Mouse (Mus musculus) liver, embryonic 11.5 days (tissue): ENCODE data around the gene Ctdsp1. TPM values are rescaled to one million over a fixed set of nuclear protein-coding genes. Genes with fewer than 3 reads are reported as not detected.

Source experiments
- ATAC-seq: fragments of 200-750 bp; cut with Nextera tagmentation; replicated peaks from 2 replicates; pipeline ENCODE4 v1.8.0; 2017; ENCODE audit warnings: moderate number of reproducible peaks, mild to moderate bottlenecking, moderate TSS enrichment, moderate library complexity; ENCODE audit not compliant: low FRiP score
- DNase-seq: peaks from one replicate; pipeline ENCODE4 v3.0.0-alpha.2; 2017; ENCODE audit warnings: low spot score
- H3K27ac ChIP-seq: fragments of 300-500 bp; sonication (generic); 2 replicates; pipeline ENCODE4 v1.5.1; 2014; ENCODE audit warnings: mild to moderate bottlenecking, low read depth, low read length, control low read depth
- H3K27me3 ChIP-seq: fragments of 300-500 bp; sonication (generic); replicated peaks from 2 replicates; pipeline ENCODE4 v1.6.1; 2014; ENCODE audit warnings: low read length, mixed read lengths; ENCODE audit not compliant: control insufficient read depth, insufficient read depth
- H3K36me3 ChIP-seq: fragments of 300-500 bp; sonication (generic); 2 replicates; pipeline ENCODE4 v1.6.1; 2014; ENCODE audit warnings: mild to moderate bottlenecking, low read length, moderate library complexity, mixed read lengths; ENCODE audit not compliant: control insufficient read depth, insufficient read depth
- H3K4me1 ChIP-seq: fragments of 300-500 bp; sonication (generic); replicated peaks from 2 replicates; pipeline ENCODE4 v1.6.1; 2014; ENCODE audit warnings: low read length, mixed read lengths; ENCODE audit not compliant: control insufficient read depth, insufficient read depth
- H3K4me2 ChIP-seq: fragments of 300-500 bp; sonication (generic); 2 replicates; pipeline ENCODE4 v1.6.1; 2014; ENCODE audit warnings: mild to moderate bottlenecking, control low read depth, moderate library complexity
- H3K4me3 ChIP-seq: fragments of 300-500 bp; sonication (generic); 2 replicates; pipeline ENCODE4 v1.5.1; 2014; ENCODE audit warnings: low read depth, low read length, control low read depth
- H3K9ac ChIP-seq: fragments of 300-500 bp; sonication (generic); 2 replicates; pipeline ENCODE4 v1.6.1; 2014; ENCODE audit warnings: low read depth, low read length, control low read depth
- H3K9me3 ChIP-seq: fragments of 300-500 bp; sonication (generic); 2 replicates; pipeline ENCODE4 v1.6.1; 2016; ENCODE audit warnings: low read length, inconsistent platforms, mixed read lengths; ENCODE audit not compliant: control insufficient read depth
- whole genome bisulfite sequencing: fragments of 180-500 bp; shearing (Covaris S2); extraction: QIAGEN DNeasy Blood & Tissue Kit; methylation state at CpG from one replicate; pipeline ENCODE4 v1.1.7; 2014; 5-methylcytosine and 5-hydroxymethylcytosine counted together
- polyA plus RNA-seq: library from polyadenylated mRNA; unstranded; fragments of >200 nt; fragmentation: Nextera tagmentation; extraction: Ambion mirVana; gene quantifications from 2 replicates; pipeline ENCODE4 v1.2.1, GENCODE M21; 2014

Gene Ctdsp1
- polyA plus RNA-seq, 1 experiment from 2014 or later, result 71.1 TPM

GRCm38 (mm10) chr1:74415143-74415542 lies 23.8 kb downstream of the Ctdsp1 start:
- WGBS, result 32% methylated on average over 4 of the region's 4 CpGs
- Histone ChIP-seq H3K27ac (no peak overlapping the region), H3K4me2 (no peak overlapping the region), H3K9me3 (no peaks in the 10 kb centered on the region), H3K36me3 (no peaks in the 10 kb centered on the region), H3K4me3 (no peak overlapping the region), H3K9ac (no peak overlapping the region), H3K27me3 (no peaks in the 10 kb centered on the region), H3K4me1 (peaks cover 3% of the 10 kb centered on the region; the same call in 1 of the 2 replicates)
- peak; percentile 59 for DNase-seq
- ATAC-seq, result peak; percentile 76

DNA sequence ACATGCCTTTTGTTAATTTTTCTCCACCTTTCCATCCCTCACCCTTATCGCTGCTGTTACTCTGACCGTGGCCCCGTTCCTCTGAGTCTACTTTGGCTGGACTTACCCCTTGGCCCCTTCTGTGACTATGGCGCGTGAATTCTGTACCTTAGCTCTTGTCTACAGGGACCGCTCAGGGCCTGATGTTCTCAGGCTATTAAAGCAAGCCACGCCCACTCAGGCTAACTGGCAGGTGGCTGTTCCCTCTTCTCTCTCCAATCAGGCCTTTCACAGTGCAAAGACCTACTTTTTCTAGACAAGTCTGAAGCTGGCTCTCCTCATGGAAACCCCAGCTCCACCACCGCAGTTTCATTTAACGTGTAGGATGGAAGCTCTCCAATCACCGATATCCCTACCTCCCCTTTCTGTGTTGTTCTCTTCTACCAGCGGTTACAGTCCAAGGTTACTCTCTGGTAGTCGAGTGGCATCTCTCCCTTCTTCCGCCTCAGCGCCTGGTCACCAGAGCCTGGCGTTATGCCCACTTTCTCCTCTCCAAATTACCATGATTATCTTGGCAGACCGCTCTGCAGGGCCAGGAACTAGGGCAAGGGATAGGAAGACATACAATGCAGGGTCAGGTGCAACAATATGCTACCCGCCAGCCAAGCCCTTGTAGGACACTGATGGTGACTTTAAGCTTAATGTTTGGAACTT lies 27.6 kb downstream of the Ctdsp1 start:
- no peaks in the 10 kb centered on the region; the same call in 1 of the 2 replicates for H3K4me1 ChIP-seq
- no peaks in the 10 kb centered on the region for H3K27me3 ChIP-seq
- no peaks in the 10 kb centered on the region for H3K36me3 ChIP-seq
- H3K4me3 ChIP-seq, result no peak overlapping the region
- no peak overlapping the region for H3K4me2 ChIP-seq
- WGBS, result 73% methylated on average over 17 of the region's 17 CpGs
- H3K27ac ChIP-seq, result no peak overlapping the region
- no peak overlapping the region for H3K9ac ChIP-seq
- ATAC-seq (no peak), DNase-seq (no peak)
- H3K9me3 ChIP-seq, result no peaks in the 10 kb centered on the region

DNA sequence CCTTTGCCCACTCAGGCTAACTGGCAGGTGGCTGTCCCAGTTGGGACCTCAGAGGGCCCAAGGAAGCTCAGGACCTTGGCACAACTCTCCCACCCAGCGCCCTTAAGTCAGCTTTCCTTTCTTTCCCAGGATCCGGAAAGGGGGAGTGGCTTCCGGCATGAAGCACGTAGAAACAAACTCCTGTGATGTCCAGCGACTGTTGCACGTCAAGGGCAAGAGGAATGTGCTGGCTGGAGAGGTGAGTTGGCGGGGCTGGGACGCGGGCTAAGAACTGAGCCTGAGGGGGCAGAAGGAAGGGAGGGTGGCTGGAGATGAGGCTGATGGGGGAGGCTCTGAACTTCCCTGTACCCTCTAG lies 28.1 kb downstream of the Ctdsp1 start:
- WGBS, result 67% methylated on average over 9 of the region's 9 CpGs
- no peak for ATAC-seq
- Histone ChIP-seq H3K27ac (no peak overlapping the region), H3K9ac (no peak overlapping the region), H3K4me1 (no peaks in the 10 kb centered on the region; the same call in 1 of the 2 replicates), H3K4me2 (no peak overlapping the region), H3K36me3 (no peaks in the 10 kb centered on the region), H3K27me3 (no peaks in the 10 kb centered on the region), H3K9me3 (no peaks in the 10 kb centered on the region), H3K4me3 (no peak overlapping the region)
- no peak for DNase-seq

GRCm38 (mm10) chr1:74423147-74423546 lies 31.8 kb downstream of the Ctdsp1 start:
- H3K9me3 ChIP-seq, result no peaks in the 10 kb centered on the region
- ATAC-seq (no peak), DNase-seq (no peak)
- no peaks in the 10 kb centered on the region for H3K4me1 ChIP-seq
- H3K4me3 ChIP-seq, result no peak overlapping the region
- no peaks in the 10 kb centered on the region for H3K36me3 ChIP-seq
- no peak overlapping the region for H3K9ac ChIP-seq
- H3K27ac ChIP-seq, result no peak overlapping the region
- 48% methylated on average over 8 of the region's 8 CpGs for WGBS
- H3K4me2 ChIP-seq, result no peak overlapping the region
- no peaks in the 10 kb centered on the region for H3K27me3 ChIP-seq

GRCm38 (mm10) chr1:74425845-74426244 lies 34.5 kb downstream of the Ctdsp1 start:
- no peak for DNase-seq
- WGBS, result 47% methylated on average over 7 of the region's 7 CpGs
- H3K27ac ChIP-seq, result no peak overlapping the region

GRCm38 (mm10) chr1:74433220-74433619 lies 41.9 kb downstream of the Ctdsp1 start:
- ATAC-seq, result peak; percentile 57
- Histone ChIP-seq H3K9me3 (no peaks in the 10 kb centered on the region), H3K4me2 (no peak overlapping the region), H3K4me3 (no peak overlapping the region), H3K27me3 (no peaks in the 10 kb centered on the region), H3K27ac (no peak overlapping the region), H3K9ac (no peak overlapping the region), H3K4me1 (peaks cover 8% of the 10 kb centered on the region), H3K36me3 (peaks cover 9% of the 10 kb centered on the region)
- DNase-seq, result no peak
- 77% methylated on average over 6 of the region's 6 CpGs for WGBS

More at GRCm38 (mm10) chr1:74425845-74426244, 34.5 kb downstream of the Ctdsp1 start:
- Histone ChIP-seq H3K9ac (no peak overlapping the region), H3K9me3 (no peaks in the 10 kb centered on the region), H3K4me2 (no peak overlapping the region), H3K36me3 (no peaks in the 10 kb centered on the region), H3K4me3 (no peak overlapping the region), H3K27me3 (no peaks in the 10 kb centered on the region), H3K4me1 (0 out of 2 replicates have a peak, but pooled peaks cover 2% of the 10 kb centered on the region)
- no peak for ATAC-seq

DNA sequence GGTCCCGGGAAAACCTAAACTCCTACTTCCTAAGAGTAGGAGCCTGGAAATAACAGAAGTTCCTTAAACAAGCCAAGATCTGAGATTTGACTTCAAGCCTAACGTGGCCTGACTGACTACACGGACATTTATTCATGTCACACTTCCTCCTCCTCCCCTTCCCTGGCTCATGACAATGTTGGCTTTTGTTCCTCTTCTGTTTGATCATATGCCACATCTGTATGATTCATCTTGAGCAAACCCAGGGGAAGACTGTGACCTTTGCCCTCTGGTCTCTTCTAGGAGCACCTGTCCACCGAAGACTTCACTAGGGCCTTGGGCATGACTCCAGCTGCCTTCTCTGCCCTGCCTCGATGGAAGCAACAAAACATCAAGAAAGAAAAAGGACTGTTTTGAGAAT lies 43.3 kb downstream of the Ctdsp1 start:
- DNase-seq, result no peak
- no peaks in the 10 kb centered on the region for H3K27me3 ChIP-seq
- no peaks in the 10 kb centered on the region for H3K9me3 ChIP-seq
- peaks cover 18% of the 10 kb centered on the region for H3K36me3 ChIP-seq
- peaks cover 8% of the 10 kb centered on the region for H3K4me1 ChIP-seq
- no peak for ATAC-seq
- H3K4me2 ChIP-seq, result no peak overlapping the region
- WGBS, result 75% methylated on average over 5 of the region's 5 CpGs
- no peak overlapping the region for H3K4me3 ChIP-seq
- no peak overlapping the region for H3K9ac ChIP-seq
- H3K27ac ChIP-seq, result peak overlapping the region; percentile 36; the same call in 1 of the 2 replicates

DNA sequence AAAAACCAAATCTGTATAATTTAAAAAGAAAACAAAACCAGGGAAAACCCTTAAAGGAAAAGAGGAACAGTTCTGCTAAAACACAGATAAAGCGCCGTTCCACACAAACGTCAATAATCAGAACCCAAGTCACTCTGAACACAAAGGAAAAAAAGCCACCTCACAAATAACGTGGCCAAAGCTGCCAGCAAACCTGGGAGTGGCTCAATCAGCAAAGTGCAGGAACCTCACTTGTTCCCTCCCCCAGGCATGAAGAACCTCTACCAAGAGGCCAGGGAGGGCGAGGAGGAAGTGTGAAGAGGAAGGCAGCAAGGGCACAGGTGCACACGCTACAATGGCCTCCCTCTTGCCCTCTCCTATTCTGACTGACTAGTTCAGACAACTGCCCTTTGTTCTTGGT lies 44.3 kb downstream of the Ctdsp1 start:
- ATAC-seq, result peak; percentile 51
- no peak overlapping the region for H3K9ac ChIP-seq
- peaks cover 23% of the 10 kb centered on the region for H3K36me3 ChIP-seq
- DNase-seq, result no peak
- peaks cover 6% of the 10 kb centered on the region for H3K4me1 ChIP-seq
- no peaks in the 10 kb centered on the region for H3K27me3 ChIP-seq
- 54% methylated on average over 6 of the region's 6 CpGs for WGBS
- H3K9me3 ChIP-seq, result no peaks in the 10 kb centered on the region
- H3K4me3 ChIP-seq, result no peak overlapping the region
- H3K27ac ChIP-seq, result no peak overlapping the region
- no peak overlapping the region for H3K4me2 ChIP-seq

GRCm38 (mm10) chr1:74437702-74438427 lies 46.6 kb downstream of the Ctdsp1 start:
- no peaks in the 10 kb centered on the region for H3K27me3 ChIP-seq
- no peak overlapping the region for H3K9ac ChIP-seq
- no peak overlapping the region for H3K4me3 ChIP-seq
- WGBS, result 74% methylated on average over 8 of the region's 8 CpGs
- H3K4me1 ChIP-seq, result peaks cover 6% of the 10 kb centered on the region
- no peak for ATAC-seq
- H3K27ac ChIP-seq, result no peak overlapping the region
- DNase-seq, result no peak
- H3K9me3 ChIP-seq, result no peaks in the 10 kb centered on the region
- H3K36me3 ChIP-seq, result peaks cover 35% of the 10 kb centered on the region
- H3K4me2 ChIP-seq, result no peak overlapping the region
